Mouse (Mus musculus): ENCODE data around the gene Gm4881.

The Gm4881 gene

DNA sequence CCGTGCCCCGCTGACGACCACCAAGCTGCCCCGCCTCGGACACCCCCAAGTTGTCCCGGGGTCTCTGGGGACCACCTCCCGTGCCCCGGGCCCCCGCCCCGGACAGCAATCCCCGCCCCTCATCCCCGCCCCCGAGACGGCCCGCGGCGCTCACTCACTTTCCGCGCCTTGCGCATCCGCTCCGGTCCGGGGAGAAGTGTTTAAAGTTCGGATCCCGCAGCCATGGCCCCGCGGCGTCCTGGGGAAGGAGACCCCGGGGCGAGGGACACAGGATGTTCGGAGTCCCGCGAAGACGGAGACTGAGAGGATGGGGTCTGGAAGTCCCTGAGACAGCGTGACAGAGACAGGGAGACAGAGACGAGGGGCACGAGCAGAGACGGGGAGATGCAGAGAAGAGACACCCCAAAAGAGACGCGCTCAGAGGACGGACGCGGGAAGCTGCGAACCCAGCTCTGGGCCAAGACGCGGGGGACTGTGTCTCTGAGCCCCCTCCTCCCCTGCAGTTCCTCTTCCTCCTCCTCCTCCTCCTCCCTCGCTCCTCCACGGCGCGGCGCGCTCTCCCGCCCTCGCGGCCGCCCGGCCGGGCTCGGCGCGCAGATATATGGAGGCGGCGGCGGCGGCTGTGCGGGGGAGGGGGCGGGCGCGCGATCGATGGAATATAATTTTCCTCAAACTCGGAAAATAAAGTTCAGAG lies at the start of gene Gm4881:
Gene Gm4881, minus strand, starts transcription at position 238 of the 694 bp plus-strand sequence.
- DNase-seq, result no peak

DNA sequence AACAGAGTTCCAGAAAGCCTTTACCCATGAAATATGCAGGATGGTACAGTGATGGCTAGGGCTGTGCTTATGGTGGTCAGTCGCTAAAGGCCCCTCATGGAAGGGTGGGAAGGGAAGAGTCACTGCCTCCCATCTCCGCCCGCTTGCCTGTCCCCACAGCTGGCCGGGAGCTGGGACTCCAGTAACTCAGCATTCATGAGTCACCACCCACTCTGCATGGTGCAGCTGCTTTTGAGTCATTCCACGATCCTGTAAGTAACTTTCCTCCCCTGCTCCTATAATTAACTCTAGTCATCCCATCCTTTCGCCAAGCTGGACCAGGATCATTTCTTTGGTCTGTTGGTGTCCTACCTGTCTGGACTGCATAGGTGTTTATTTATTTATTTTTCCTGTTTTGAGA lies 48.8 kb upstream of the Gm4881 start:
- DNase-seq, result no peak

DNA sequence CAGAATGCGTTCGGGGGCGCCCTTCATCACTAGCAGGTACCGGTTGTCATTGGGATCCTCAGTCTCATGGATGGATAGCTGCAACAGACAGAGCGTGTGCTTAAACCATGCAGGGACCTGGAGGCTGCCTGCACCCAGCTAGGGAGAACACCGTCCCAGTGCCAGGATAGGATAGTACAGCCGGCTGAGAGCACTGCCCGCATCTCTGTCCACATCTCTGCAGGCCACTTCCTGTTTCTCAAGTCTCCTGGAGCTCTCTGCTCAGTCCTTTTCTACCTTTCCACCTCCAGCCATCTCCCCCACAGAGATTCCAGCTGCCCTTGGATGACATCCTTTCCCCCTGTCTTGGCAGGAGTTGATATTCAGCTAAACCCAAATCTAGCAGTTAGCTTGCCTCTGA lies 46.2 kb upstream of the Gm4881 start:
- DNase-seq, result no peak

DNA sequence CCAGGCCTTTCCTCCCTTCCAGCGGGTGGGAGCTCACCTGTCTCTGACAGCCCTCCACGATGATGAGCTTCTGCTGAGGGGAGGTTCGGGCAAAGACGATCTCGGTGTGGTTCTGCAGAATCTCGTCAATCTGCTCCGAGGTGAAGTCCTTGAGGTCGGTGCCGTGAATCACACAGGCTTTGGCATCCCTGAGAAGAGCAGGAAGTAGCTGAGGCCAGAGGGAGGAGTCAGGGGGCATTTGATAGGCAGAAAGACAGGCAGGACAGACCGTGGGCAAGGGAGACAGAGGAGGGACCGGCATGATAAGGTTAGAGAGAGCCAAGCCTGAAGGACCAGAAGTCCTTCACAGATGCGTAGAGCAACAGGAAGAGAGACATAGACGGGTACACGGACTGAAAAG lies 43.6 kb upstream of the Gm4881 start:
- no peak for DNase-seq

DNA sequence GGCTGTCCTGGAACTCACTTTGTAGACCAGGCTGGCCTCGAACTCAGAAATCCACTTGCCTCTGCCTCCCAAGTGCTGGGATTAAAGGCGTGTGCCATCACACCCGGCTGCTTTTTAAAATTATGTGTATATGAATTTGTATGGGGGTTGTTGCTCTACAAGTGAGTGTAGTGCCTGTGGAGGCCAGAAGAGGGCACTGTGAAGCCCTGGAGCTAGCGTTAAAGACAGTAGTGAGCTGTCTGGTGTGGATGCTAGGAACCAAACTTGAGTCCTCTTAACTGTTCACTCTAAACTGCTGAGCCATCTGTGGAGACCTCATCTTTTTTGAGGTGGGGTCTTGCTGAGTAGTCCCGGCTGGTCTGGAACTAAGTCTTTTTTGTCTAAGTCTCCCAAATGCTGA lies 41.5 kb upstream of the Gm4881 start:
- no peak for DNase-seq

DNA sequence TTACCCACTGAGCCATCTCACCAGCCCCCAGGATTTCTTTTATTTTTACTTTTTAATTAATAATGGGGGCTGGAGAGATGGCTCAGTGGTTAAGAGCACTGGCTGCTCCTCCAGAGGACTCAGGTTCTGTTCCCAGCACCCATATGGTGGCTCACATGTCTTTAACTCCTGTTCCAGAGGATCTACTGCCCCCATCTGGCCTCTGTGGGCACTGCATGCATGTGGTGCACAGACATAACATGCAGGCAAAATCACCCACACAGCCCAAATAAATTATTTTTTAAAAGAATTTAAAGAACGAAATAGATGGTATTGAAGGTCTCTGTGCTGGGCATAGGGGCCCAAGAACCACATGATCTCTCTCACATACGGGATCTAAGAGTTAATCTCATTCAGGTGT lies 40.0 kb upstream of the Gm4881 start:
- no peak for DNase-seq

DNA sequence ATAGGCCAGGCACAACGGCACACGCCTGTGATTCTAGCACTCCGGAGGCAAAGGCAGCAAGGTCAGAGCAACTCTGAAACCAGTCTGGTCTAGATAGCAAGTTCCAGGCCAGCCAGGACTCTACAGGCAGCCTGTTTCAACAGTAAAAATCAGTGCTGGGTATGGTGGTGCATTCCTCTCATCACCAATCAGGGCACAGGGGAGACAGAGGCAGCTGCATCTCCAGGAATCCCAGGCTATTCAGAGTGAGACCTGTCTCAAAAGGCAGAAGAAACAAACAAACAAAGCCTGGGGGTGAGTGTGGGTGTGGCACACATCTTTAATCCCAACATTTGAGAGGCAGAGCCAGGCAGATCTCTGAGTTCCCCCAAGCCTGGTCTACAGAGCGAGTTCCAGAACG lies 39.1 kb upstream of the Gm4881 start:
- DNase-seq, result no peak

DNA sequence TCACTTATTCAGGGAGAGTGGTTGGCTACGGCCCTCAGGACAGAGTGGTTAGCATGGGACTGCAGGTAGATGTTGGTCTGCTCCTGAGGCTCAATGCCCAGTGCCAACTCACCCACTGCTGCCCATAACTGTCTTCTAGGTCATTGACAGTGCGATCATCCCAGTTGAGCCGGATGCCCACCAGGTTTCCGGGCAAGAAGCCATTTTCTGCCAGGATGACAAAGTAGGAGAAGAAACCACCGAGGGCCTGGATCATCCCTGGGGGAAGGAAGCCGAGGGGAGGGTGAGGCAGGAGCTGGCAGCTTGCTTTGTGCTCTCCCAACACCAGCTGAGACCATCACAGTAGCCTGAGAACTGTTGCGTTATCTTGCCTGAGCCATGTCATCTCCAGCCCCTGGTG lies 36.1 kb upstream of the Gm4881 start:
- no peak for DNase-seq

DNA sequence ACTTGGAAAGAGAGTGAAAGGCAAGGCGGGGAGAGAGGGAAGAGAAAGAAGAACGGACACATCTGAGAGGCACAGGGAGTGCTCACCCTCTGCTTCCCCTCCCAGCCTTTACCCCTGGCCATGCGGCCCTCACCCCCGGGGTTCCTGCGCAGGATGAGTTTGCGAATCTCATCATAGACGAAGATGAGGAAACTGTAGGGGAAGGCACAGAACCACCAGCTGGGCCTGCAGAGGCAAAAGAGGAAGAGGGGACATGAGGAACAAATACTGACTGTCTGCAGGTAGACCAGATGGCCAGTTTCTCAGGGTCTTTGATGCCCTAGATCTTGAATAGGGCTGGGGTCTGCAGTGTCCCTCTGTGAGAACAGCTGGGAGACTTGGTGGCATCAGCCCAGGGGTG lies 34.5 kb upstream of the Gm4881 start:
- DNase-seq, result no peak

DNA sequence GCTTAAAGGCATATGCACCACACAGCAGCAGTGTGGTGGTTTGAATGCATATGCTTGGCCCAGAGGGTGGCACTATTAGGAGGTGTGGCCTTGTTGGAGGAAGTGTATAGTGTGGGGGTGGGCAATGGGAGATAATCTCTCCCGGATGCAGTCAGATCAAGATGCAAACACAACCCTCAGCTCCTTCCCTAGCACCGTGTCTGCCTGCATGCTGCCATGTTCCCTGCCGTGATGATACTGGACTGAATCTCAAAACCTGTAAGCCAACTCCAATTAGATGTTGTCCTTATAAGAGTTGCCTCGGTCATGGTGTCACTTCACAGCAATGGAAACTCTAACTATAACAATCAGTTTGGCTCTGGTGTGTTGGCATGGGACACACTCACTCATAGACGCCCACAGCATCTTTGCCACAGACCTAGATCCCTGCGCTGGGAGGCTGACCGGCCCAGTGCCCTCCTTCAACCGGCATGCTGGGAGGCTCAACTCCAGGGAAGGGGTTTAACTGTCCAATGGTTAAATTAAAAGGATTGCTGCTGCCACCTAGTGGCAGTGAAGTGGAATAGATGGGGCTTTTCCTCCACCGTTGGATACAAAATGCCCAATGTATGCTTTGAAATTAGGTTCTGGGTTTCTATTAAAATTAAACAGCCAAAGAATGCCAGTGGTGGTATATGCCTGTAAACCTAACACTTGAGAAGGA lies 30.8 kb upstream of the Gm4881 start:
- DNase-seq, result peak in 1 of 2 experiments; percentile 18

DNA sequence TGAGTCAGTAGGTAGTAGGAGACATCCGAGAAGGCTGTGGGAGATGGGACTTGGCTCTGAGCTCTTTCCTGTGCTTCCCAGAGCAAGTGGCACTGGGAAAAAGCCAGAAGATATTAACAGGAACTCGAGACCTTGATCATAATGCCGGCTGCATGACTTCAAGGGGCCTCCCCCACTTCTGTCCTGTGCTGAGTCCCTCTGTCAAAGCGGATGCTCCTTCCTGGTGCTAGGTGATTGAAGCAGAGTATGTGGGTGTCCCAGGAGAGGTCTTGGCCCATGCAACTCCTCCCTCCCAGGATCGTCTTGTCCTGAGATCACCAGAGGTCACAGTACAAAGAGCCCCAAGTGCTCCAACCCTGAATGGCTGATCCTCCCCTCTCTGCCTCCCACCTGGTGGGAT lies 29.6 kb upstream of the Gm4881 start:
- peak in 1 of 2 experiments; percentile 9 for DNase-seq

DNA sequence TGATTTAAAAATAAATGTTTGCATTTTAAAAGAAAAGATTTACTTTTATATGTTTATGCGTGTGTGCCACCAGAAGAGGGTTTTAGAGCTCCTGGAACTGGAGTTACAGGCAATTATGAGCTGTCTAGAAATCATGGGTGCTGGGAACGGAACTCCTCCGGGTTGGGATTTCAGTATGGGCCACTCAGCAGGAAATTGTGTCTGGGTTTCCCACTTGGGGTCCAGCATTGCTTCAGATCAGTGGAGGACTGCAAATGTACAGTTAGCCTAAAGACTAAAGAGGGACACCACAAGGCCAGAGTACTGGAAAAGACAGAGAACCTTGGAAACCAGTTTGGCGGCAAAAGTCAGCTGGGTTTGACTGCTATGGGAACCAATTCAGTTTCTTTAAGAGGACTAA lies 28.9 kb upstream of the Gm4881 start:
- peak in 1 of 2 experiments; percentile 7 for DNase-seq

DNA sequence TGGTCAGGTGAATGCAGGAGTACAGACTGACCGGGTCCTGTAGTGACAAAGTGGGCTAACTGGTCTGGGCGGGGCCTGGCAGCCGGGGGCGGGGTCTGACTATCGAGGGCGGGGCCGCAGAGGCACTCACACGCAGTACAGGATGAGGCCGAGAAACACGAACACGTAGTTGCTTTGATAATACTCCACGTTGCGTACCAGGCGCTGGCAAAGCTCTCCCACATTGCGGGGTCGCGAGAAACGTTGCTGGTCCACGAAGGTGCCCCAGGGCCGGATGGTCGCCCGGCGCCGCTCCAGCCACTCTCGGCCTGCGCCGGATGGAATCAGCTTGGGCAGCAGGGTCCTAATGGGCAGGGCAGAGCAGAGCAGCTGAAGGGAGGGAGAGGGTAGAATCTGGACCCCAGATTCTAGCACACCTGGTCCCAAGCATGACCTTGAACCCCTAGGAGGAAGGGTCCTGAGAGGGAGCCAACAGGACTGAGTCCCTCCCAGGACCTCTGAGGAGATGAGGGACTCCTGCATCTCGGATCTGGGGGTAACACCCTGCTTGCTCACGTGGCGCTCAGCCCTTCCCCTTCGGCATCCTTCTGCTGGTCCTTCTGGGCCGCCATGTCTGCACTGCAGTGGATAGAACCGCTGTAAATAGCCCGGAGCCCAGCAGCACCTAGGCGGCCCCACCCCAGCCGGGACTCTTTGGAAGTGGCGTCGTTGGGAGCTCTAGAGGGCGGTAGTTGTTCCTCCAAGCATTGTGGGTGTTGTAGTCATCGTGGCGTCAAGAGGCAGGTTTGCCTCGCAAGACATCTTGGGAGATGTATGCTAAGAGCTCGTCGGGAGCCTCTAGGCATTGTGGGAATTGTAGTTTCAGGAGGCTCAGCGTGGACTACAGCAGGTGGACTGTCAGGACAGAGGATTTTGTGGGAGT lies 27.9 kb upstream of the Gm4881 start, which contains the start of gene Rabac1:
Gene Rabac1, minus strand, starts transcription at position 783 of the 922 bp plus-strand sequence.
- DNase-seq, result peak; percentile 94 to 98

DNA sequence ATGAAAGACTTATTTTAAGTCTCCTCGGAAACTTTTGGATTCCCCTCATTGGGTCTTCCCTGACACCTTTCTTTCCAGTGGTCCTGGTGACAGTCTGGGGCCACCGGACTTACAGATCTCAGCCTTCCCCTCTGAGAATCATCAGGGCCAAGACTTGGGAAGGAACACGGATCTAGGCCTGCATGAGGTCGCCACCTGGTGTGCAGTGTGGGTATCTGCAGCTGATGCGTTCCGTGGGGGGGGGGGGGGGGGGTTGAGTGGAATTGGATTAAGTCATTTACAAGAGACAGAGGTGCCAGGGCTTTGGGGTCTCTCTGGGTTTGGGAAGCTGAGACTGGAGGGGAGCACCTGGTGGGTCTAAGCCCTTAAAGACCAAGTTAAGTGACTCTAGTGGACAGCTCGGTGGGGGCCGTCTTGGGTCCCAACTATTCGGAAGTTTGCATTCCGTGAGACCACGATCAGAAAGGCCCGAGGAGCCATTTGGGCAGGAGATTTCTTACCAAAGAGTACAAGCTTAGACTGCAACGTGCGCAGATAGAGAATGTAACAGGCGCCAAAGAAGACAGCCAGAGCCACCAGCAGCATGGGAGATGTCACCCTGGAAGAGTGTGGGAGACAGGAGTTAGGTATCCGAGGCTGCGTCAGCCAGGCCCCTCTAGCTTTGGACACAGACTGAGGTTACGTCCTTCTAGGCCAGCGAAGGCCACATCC lies 27.1 kb upstream of the Gm4881 start:
- DNase-seq, result peak in 1 of 2 experiments; percentile 19

DNA sequence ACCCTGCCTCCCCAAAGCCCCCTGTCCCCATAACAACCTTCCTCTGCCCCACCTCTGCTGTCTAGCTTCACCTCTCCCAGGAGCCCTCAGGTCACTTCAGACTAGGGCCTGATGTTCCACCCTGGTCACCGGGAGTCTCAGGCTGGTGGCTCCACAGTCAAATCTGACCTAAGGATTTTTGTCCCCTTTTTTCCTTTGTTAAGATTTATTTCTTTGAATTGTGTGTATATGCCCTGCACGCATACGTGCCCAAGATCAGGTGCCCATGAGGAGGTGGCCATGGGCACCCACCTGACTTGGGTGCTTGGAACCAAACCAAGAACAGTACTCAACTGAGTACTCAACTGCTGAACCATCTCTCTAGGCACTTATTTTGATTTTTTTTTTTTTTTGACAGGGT lies 26.0 kb upstream of the Gm4881 start:
- no peak for DNase-seq

DNA sequence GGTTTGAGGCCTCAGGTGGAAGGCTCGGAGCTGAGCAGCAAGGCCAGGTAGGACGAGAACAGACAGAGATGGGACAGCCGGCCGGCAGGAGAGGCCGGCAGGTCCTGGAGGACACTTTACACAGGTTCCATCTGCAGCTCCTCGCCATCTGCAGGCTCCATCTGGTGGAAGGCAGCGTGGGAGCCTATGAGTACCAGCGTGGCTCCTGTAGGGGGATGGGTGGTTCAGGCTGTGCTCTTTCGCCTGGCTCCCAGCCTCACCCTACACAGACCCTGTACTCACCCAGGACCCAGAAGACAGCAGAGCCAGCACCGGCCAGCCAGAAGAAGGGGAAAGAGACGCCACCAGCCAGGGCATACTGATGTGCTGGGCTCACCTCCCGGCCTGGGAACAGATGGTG lies 25.5 kb upstream of the Gm4881 start:
- no peak for DNase-seq

DNA sequence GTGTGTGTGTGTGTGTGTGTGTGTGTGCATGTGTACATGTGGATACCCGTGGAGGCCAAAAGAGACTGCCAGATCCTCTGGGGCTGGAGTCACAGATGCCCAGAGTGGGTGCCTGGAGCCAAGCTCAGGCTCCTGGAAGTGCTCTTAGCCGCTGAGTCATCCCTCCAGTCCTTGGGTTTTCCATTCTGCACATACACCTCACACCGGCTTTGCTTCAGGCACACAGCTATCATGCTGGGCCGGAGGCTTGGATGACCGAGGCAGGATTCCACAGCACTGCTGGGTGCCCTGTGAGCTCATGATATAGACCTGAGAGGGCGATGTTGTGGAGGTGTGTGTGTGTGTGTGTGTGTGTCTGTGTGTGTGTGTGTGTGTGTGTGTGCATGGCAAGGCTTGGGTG lies 24.2 kb upstream of the Gm4881 start:
- DNase-seq, result no peak

DNA sequence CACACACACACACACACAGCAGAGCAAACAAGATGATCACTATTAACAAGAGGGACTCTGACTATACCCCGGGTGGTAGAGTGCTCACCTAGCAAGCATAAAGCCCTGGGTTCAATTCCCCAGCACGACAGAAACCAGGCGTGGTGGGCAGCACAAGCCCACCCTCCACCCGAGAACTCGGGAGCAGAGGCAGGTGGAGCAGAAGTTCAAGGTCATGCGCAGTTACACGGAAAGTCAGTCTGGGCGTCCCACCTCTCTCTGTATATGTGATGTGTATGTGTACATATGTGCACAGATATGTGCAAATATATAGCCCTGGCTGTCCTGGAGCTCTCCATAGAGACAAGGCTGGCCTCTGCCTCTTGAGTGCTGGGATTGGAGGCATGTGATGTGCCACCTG lies 23.7 kb upstream of the Gm4881 start:
- no peak for DNase-seq

DNA sequence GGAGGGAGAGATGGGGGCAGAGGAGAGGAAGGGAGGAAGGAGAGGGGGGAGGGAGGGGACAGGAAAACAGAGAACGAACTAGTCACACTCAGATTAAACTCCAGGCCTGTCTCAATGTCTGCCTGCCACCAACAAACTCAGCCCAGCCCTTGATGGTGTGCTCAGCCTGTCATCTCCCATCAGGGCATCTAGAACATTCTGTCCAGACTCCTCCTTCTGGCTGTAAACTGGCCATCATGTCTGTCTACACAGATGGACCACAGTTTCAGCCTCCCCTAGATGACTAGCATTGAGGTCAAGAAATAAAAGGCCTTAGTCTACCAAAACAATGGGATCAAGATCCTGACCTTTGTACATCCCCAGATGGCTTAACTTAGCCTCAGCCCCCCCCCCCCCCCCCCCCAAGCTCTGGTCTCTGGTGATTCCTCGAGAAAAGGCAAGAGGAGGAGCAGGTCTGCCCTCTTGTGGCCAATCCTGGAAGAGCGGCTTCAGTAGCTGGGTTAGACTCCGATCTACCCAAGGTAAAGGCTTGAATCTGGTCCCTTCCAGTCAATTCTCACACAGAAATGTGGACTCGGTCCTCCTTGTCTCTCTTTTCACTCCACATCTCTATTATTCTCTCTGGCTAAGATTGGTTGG lies 20.7 kb upstream of the Gm4881 start:
- DNase-seq, result peak; percentile 59 to 91

DNA sequence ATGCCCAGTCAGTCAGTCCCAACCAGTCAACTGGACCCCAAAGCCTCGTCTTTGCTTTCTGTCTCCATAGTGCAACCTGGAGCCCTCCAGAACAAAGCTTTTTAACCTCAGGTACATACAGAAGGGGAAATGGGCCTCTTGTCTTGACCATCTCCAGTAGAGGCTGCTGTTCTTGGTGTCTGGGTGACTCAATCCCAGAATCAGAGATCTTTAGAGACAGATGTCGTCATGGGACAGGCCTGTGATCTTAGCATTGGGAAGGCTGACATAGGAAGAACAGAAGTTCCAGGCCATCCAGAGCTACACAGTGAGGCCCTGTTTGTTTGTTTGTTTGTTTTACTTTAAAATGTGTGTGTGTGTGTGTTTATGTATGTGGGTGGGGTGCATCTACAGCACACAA lies 20.0 kb upstream of the Gm4881 start:
- no peak for DNase-seq

DNA sequence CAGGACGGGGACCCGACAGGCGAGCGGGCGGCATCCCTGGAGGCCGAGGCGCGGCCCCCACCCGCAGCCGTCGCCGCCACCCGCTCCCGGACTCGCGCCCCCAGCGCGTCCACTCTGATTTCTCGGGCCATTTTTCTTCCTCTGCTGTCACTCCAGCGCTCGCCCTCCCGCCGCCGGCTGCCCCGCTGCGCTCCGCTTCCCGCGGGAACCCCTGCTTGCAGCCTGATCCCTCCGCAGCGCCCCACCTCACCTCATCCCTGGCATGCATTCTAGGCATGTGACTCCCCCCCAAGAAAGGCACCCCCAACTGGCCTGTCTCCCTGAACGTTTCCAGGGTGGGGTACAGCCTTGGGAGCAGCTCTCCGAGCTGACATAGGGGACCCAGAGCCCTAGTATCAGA lies 10.9 kb upstream of the Gm4881 start:
- DNase-seq, result no peak

DNA sequence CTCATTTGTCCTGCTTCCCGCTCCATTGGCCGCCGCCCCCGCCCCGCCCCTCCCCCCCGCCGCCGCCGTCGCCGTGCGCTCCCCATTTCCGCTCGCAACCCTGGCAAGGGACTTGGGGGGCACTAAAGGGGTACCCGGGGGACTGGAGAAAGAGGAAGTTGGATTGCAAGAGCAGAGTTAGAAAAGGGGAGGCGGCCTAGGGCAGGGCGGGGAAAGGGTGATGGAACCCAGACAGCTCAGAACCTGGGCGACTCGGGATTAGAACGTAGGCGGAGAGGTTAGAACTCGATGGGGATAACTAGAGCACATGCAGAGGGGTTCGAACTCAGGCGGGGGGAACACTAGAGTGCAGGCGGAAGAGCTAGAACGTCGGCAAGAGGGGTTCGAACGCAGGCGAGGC lies 10.2 kb upstream of the Gm4881 start:
- no peak for DNase-seq

Data from kidney, adult 8-10 months (tissue).